Mouse (Mus musculus) cerebellum, adult 9-10 months (tissue): ENCODE results near the gene Tenm3.

Experiments used
- DNase-seq: peaks from one replicate; pipeline ENCODE4 v3.0.0; 2022

Gene Tenm3

GRCm38 (mm10) chr8:48843931-48844285 lies at the start of gene Tenm3:
Gene Tenm3 (minus strand): TSS chr8:48843951.
- DNase-seq, result no peak

GRCm38 (mm10) chr8:48890216-48890765 lies 46.5 kb upstream of the Tenm3 start:
- DNase-seq, result no peak

GRCm38 (mm10) chr8:48884270-48884669 lies 40.5 kb upstream of the Tenm3 start:
- no peak for DNase-seq

- DNase-seq, result no peak
These were observed 36.8 kb upstream of the Tenm3 start for GRCm38 (mm10) chr8:48880585-48880984.

GRCm38 (mm10) chr8:48865972-48866371 lies 22.2 kb upstream of the Tenm3 start:
- no peak for DNase-seq

GRCm38 (mm10) chr8:48865485-48865884 lies 21.7 kb upstream of the Tenm3 start:
- DNase-seq, result no peak

GRCm38 (mm10) chr8:48850223-48851010 lies 6.7 kb upstream of the Tenm3 start:
- DNase-seq, result no peak

GRCm38 (mm10) chr8:48849091-48849616 lies 5.4 kb upstream of the Tenm3 start:
- DNase-seq, result no peak

GRCm38 (mm10) chr8:48844961-48845360 lies 1.2 kb upstream of the Tenm3 start:
- no peak for DNase-seq

- no peak for DNase-seq
These were observed 687 bp upstream of the Tenm3 start for GRCm38 (mm10) chr8:48844370-48844905.

- no peak for DNase-seq
These were observed 490 bp downstream of the Tenm3 start for GRCm38 (mm10) chr8:48842991-48843930.

GRCm38 (mm10) chr8:48842516-48842990 lies 1.2 kb downstream of the Tenm3 start:
- DNase-seq, result no peak

- DNase-seq, result no peak
These were observed 1.7 kb downstream of the Tenm3 start for GRCm38 (mm10) chr8:48842035-48842434.

GRCm38 (mm10) chr8:48835745-48836144 lies 8.0 kb downstream of the Tenm3 start:
- no peak for DNase-seq

- no peak for DNase-seq
These were observed 16.3 kb downstream of the Tenm3 start for GRCm38 (mm10) chr8:48827454-48827853.

- DNase-seq, result no peak
These were observed 18.1 kb downstream of the Tenm3 start for GRCm38 (mm10) chr8:48825666-48826065.

GRCm38 (mm10) chr8:48822291-48822690 lies 21.5 kb downstream of the Tenm3 start:
- no peak for DNase-seq

- no peak for DNase-seq
These were observed 23.8 kb downstream of the Tenm3 start for GRCm38 (mm10) chr8:48819962-48820361.

- DNase-seq, result no peak
These were observed 24.4 kb downstream of the Tenm3 start for GRCm38 (mm10) chr8:48819348-48819747.

GRCm38 (mm10) chr8:48816941-48817340 lies 26.8 kb downstream of the Tenm3 start:
- DNase-seq, result no peak

GRCm38 (mm10) chr8:48812196-48812741 lies 31.5 kb downstream of the Tenm3 start:
- DNase-seq, result no peak

GRCm38 (mm10) chr8:48810615-48811014 lies 33.1 kb downstream of the Tenm3 start:
- DNase-seq, result no peak

- DNase-seq, result no peak
These were observed 34.6 kb downstream of the Tenm3 start for GRCm38 (mm10) chr8:48809104-48809503.
